Mouse (Mus musculus) megakaryocyte, embryonic 14.5 days (primary cell): Measurements from ENCODE around the gene Ctrc.

Experiments used
- FLI1 ChIP-seq: IDR thresholded peaks from 2 replicates; pipeline ENCODE4 v1.6.1; 2012; ENCODE audit warnings: low read length, inconsistent platforms, mixed read lengths
- GATA1 ChIP-seq: IDR thresholded peaks from 3 replicates; pipeline ENCODE4 v1.6.1; 2012; ENCODE audit warnings: mixed read lengths, low read length, inconsistent platforms, borderline replicate concordance

- TF ChIP-seq GATA1 (no peak), FLI1 (no peak)
Measured at GRCm38 (mm10) chr4:141767353-141768036, 78.7 kb downstream of the Ctrc start.
